Mouse (Mus musculus) hematopoietic stem cell, adult 5-6 weeks (primary cell): Measurements from ENCODE around the gene Wdr26. TPM values are rescaled to one million over a fixed set of nuclear protein-coding genes. Genes with fewer than 3 reads are reported as not detected.

Experiments
- ATAC-seq, 2 experiments: fragments of 125-278 bp in 1 of 2; replicated peaks in 1 of 2; 2 replicates each; pipeline ENCODE4 v1.8.0; 2016 to 2017; ENCODE audit warnings: inconsistent platforms in 2 of 2, mild to moderate bottlenecking in 2 of 2, moderate number of reproducible peaks in 2 of 2, low read depth in 1 of 2, moderate TSS enrichment in 1 of 2; ENCODE audit not compliant: low FRiP score in 2 of 2, poor library complexity in 2 of 2, severe bottlenecking in 2 of 2, insufficient read depth in 1 of 2, low TSS enrichment in 1 of 2
- total RNA-seq: library from RNA; stranded (forward); fragments of 172-1452, 232-1000 nt; gene quantifications from 2 replicates; pipeline ENCODE4 v1.2.3, GENCODE M21; 2017

Gene Wdr26
- total RNA-seq, 1 experiment from 2014 or later: 95.9 TPM

- peak; percentile 4 to 12; a peak in 2 of 4 replicates for ATAC-seq
Measured at GRCm38 (mm10) chr1:181143609-181143949, 68.2 kb downstream of the Wdr26 start.

GRCm38 (mm10) chr1:181138730-181139129, 73.1 kb downstream of the Wdr26 start:
- ATAC-seq: no peak

- no peak for ATAC-seq
Measured at GRCm38 (mm10) chr1:181131915-181132314, 79.9 kb downstream of the Wdr26 start.

- no peak for ATAC-seq
Measured at GRCm38 (mm10) chr1:181126766-181127165, 85.0 kb downstream of the Wdr26 start.

GRCm38 (mm10) chr1:181125916-181126315, 85.9 kb downstream of the Wdr26 start:
- ATAC-seq: no peak

- no peak for ATAC-seq
Measured at GRCm38 (mm10) chr1:181124145-181124544, 87.7 kb downstream of the Wdr26 start.

Other genes starting within 250 kb of the Wdr26 start
- 3.9 TPM in 2 replicates for gene Ephx1, start 191.1 kb downstream of the Wdr26 start, total RNA-seq
- gene 9130409I23Rik, start 160.8 kb downstream of the Wdr26 start, total RNA-seq: not detected in 2 replicates
- gene Nvl, start 67.8 kb downstream of the Wdr26 start, total RNA-seq: 27.7 and 34.4 TPM in 2 replicates
- gene Cnih4, start 67.3 kb downstream of the Wdr26 start, total RNA-seq: 68.4 and 80.9 TPM in 2 replicates
- gene Cnih3, start 140.6 kb upstream of the Wdr26 start, total RNA-seq: not detected in 2 replicates